Mouse (Mus musculus) gastrocnemius, postnatal 10 days (tissue): ENCODE results near the gene Col7a1. TPM values are rescaled to one million over a fixed set of nuclear protein-coding genes. Genes with fewer than 3 reads are reported as not detected.
A peak's percentile ranks its signal among the peaks of the same experiment; 100 is the strongest.

Experiments
- DNase-seq: peaks from one replicate; pipeline ENCODE4 v3.0.0; 2021; ENCODE audit warnings: mixed read lengths
- total RNA-seq, 2 experiments: library from RNA; stranded (reverse); gene quantifications; 2 replicates each; pipeline ENCODE4 v1.2.3; 2021

The Col7a1 gene
- total RNA-seq, 2 experiments from 2014 or later: 5.4 to 6.9 TPM

- no peak for DNase-seq
Observed at GRCm38 (mm10) chr9:108985710-108986109, 32.3 kb downstream of the Col7a1 start, which contains the start of gene Ucn2. TSS of gene Ucn2 (plus strand) at chr9:108986010.

GRCm38 (mm10) chr9:108987704-108988350 is 34.4 kb downstream of the Col7a1 start:
- peak; percentile 76 for DNase-seq

- no peak for DNase-seq
Observed at GRCm38 (mm10) chr9:108989802-108990461, 36.5 kb downstream of the Col7a1 start.

- no peak for DNase-seq
Observed at GRCm38 (mm10) chr9:108990462-108990820, 37.1 kb downstream of the Col7a1 start.

- DNase-seq: peak; percentile 82
Observed at GRCm38 (mm10) chr9:108991428-108992084, 38.2 kb downstream of the Col7a1 start, which contains the start of gene Pfkfb4. TSS of gene Pfkfb4 (plus strand) at chr9:108991778.

GRCm38 (mm10) chr9:108992085-108992469 is 38.7 kb downstream of the Col7a1 start:
- no peak for DNase-seq

- no peak for DNase-seq
Observed at GRCm38 (mm10) chr9:108992620-108993361, 39.4 kb downstream of the Col7a1 start.

GRCm38 (mm10) chr9:108996411-108996810 is 43.0 kb downstream of the Col7a1 start:
- no peak for DNase-seq

GRCm38 (mm10) chr9:108998287-108999166 is 45.1 kb downstream of the Col7a1 start:
- DNase-seq: no peak

- DNase-seq: no peak
Observed at GRCm38 (mm10) chr9:108999167-108999526, 45.8 kb downstream of the Col7a1 start.

- DNase-seq: peak; percentile 67
Observed at GRCm38 (mm10) chr9:109000726-109001125, 47.3 kb downstream of the Col7a1 start.

GRCm38 (mm10) chr9:109003201-109003600 is 49.8 kb downstream of the Col7a1 start:
- DNase-seq: no peak

- DNase-seq: no peak
Observed at GRCm38 (mm10) chr9:109007025-109007780, 53.8 kb downstream of the Col7a1 start.

GRCm38 (mm10) chr9:109008081-109008480 is 54.7 kb downstream of the Col7a1 start:
- no peak for DNase-seq

GRCm38 (mm10) chr9:109008994-109009635 is 55.7 kb downstream of the Col7a1 start:
- no peak for DNase-seq

- DNase-seq: peak; percentile 71
Observed at GRCm38 (mm10) chr9:109009636-109010315, 56.4 kb downstream of the Col7a1 start.

- no peak for DNase-seq
Observed at GRCm38 (mm10) chr9:109010316-109010690, 56.9 kb downstream of the Col7a1 start.

GRCm38 (mm10) chr9:109015397-109015796 is 62.0 kb downstream of the Col7a1 start:
- no peak for DNase-seq

- no peak for DNase-seq
Observed at GRCm38 (mm10) chr9:109016973-109017604, 63.7 kb downstream of the Col7a1 start.
